Mouse (Mus musculus) left cerebral cortex, adult 18-20 months (tissue): ENCODE results near the gene Asap2. TPM values are rescaled to one million over a fixed set of nuclear protein-coding genes. Genes with fewer than 3 reads are reported as not detected.

Experiments used
- DNase-seq, 2 experiments: peaks; one replicate each; pipeline ENCODE4 v3.0.0; 2021 to 2022; ENCODE audit warnings: low spot score in 2 of 2, mixed read lengths in 1 of 2
- total RNA-seq, 2 experiments: library from RNA; stranded (reverse); gene quantifications; 2 replicates each; pipeline ENCODE4 v1.2.3; 2021

The Asap2 gene
- total RNA-seq, 2 experiments from 2014 or later: 34.4 to 36.9 TPM

- DNase-seq: no peak
Measured at GRCm38 (mm10) chr12:21301932-21302331, 311.7 kb downstream of the Asap2 start.

DNA sequence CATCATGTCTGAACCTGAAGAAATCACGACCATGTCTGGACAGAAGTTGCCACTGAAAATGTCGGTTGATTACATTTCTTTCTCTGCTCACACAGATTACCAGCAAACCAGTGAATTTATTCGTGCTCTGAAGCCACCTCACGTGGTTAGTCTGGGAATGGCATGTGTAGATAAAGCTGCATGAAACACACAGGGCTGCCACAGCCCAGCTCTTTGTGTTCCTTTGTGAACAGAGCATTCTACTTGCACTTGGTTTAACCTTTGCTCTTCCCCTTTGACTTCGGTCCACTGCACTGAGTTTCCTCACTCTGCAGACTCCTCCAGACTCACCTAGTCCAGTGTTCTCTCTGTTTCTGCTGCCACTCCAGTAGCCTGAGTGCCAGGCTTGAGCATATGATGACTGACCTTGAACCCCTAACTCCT, 312.1 kb downstream of the Asap2 start:
- DNase-seq: no peak

DNA sequence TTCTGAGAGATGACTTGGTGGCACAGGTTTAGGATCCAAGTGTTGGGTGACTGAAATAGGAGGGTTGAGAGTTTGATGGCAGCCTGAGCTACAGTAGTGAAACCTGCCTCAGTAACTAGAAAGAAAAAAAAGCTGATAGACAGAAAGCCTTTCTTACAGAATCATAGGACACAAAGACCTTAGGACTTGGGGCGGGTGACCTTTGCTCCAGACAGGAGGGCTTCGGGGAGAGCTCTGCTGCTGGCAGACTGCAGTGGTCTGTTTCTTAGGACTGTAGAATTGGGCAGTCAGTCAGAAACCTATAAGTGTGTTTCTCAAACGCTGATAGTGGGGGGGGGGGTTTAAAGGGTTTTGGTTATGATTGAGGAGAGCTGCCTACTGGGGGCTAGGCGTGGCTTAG, 315.5 kb downstream of the Asap2 start:
- no peak for DNase-seq

DNA sequence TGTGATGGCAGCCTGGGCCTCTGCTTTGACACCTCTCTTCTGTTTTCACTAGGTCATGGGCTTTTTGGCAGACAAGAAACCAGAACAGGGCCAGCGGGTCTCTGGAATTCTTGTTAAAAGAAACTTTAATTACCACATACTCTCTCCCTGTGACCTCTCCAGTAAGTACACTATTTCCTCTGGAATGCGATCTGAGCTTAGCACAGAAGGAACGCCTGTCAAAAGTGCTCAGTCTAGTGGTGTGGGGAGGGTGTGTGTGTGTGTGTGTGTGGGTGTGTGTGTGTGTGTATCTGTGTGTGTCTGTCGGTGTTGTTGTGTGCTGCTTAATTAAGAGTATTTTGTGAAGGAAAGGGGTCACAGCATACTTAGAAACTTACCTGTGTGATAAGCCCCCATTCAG, 316.5 kb downstream of the Asap2 start:
- DNase-seq: no peak

DNA sequence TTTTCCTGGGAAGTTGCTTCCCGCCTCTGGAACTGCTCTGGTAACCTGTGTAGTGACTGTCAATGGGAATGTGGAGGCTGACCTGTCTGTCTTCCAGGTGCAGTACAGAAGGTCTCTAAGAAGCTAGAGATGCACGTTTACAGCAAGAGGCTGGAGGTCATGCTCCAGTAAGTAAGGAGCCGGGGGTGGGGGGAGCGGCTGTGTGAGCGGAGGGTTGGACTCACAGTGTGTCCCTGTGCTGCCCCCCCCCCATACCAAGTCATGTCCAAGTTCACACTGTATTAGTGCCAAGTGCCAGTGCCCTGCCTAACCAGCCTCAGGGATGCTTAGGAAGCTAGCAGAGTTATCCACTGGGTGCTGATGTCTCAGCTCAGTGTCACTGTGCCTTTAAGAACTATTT, 321.9 kb downstream of the Asap2 start:
- no peak for DNase-seq

- peak; percentile 74 to 80 for DNase-seq
Measured at GRCm38 (mm10) chr12:21315923-21316868, 325.9 kb downstream of the Asap2 start, which contains the start of gene Iah1. TSS of gene Iah1 (plus strand) at chr12:21316389.

DNA sequence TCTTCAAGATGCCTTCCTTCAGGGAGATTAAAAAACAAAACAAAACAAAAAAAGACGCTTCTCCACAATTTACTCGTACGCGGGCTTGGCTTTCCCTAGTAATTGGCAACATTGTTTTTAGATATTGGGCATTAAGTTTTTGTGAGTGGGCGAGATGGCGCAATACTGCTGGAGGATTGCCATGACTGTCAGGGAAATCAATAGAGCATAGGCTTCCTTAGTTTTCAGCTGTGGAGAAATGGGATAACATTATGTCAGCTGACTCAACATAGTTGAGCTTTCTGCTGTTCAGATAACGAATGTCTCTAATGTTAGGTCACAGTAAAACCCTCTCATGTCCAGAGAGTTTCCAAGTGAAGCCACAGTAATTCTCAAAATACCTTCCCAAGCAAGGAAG, 326.6 kb downstream of the Asap2 start:
- DNase-seq: no peak

GRCm38 (mm10) chr12:21318143-21318895, 328.1 kb downstream of the Asap2 start:
- DNase-seq: peak; percentile 66 to 67
